Mouse (Mus musculus) heart, embryonic 11.5 days (tissue): ENCODE results near the gene Gm20388. TPM values are rescaled to one million over a fixed set of nuclear protein-coding genes. Genes with fewer than 3 reads are reported as not detected.

Source experiments
- ATAC-seq: fragments of 200-750 bp; cut with Nextera tagmentation; replicated peaks from 2 replicates; pipeline ENCODE4 v1.8.0; 2017; ENCODE audit warnings: moderate library complexity; ENCODE audit not compliant: insufficient number of reproducible peaks, low FRiP score, low TSS enrichment
- H3K27ac ChIP-seq: fragments of 300-500 bp; sonication (generic); 2 replicates; pipeline ENCODE4 v1.5.1; 2014; ENCODE audit warnings: mild to moderate bottlenecking, low read depth, low read length
- H3K27me3 ChIP-seq: fragments of 300-500 bp; sonication (generic); 2 replicates; pipeline ENCODE4 v1.6.1; 2014; ENCODE audit warnings: mild to moderate bottlenecking, low read length, mixed read lengths; ENCODE audit not compliant: control insufficient read depth, insufficient read depth
- H3K36me3 ChIP-seq: fragments of 300-500 bp; sonication (generic); 2 replicates; pipeline ENCODE4 v1.6.1; 2014; ENCODE audit warnings: mild to moderate bottlenecking, low read length, moderate library complexity, mixed read lengths; ENCODE audit not compliant: control insufficient read depth, insufficient read depth
- H3K4me1 ChIP-seq: fragments of 300-500 bp; sonication (generic); 2 replicates; pipeline ENCODE4 v1.6.1; 2014; ENCODE audit warnings: low read length; ENCODE audit not compliant: control insufficient read depth, insufficient read depth
- H3K4me2 ChIP-seq: fragments of 300-500 bp; sonication (generic); 2 replicates; pipeline ENCODE4 v1.6.1; 2014; ENCODE audit warnings: mild to moderate bottlenecking, moderate library complexity
- H3K4me3 ChIP-seq: fragments of 300-500 bp; sonication (generic); 2 replicates; pipeline ENCODE4 v1.5.1; 2014; ENCODE audit warnings: low read depth, low read length
- H3K9ac ChIP-seq: fragments of 300-500 bp; sonication (generic); 2 replicates; pipeline ENCODE4 v1.6.1; 2014; ENCODE audit warnings: mild to moderate bottlenecking, low read depth, low read length, moderate library complexity
- H3K9me3 ChIP-seq: fragments of 300-500 bp; sonication (generic); replicated peaks from 2 replicates; pipeline ENCODE4 v1.6.1; 2016; ENCODE audit warnings: low read length; ENCODE audit not compliant: control insufficient read depth
- WGBS: fragments of 180-500 bp; shearing (Covaris S2); extraction: QIAGEN DNeasy Blood & Tissue Kit; methylation state at CpG from one replicate; pipeline ENCODE4 v1.1.7; 2014; ENCODE audit not compliant: insufficient replicate concordance; 5-methylcytosine and 5-hydroxymethylcytosine counted together
- polyA plus RNA-seq: library from polyadenylated mRNA; unstranded; fragments of >200 nt; fragmentation: Nextera tagmentation; extraction: Ambion mirVana; gene quantifications from 2 replicates; pipeline ENCODE4 v1.2.1, GENCODE M21; 2014

Gm20388 gene
- polyA plus RNA-seq, 1 experiment from 2014 or later = 6.4 TPM

DNA sequence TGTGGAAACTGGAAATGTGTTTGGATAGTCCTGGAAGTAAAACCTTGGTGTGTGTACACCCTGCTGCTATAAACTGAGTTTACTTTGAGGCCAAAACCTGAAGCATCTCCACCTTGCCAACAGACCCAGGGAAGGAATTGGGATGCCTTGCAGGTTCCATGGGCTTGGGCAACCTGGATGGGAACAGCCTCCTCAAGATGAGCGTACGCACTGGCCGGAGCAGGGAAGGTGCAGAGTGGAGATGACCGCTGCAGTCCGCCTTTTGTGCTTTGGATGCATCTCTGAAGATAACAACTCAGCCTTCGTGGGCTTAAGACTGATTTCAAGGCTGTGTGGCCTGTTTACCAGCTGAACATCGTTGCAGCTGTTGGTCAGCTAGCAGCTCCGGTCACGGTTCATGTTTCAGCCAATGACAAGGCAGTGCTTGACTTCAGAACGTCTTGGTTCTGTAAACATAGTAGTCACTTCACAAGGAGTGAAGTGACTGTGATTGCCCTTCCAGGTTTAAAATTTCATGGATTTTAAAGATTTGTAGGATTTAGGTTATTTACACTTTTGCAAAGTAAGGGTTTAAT is 2044.4 kb downstream of the Gm20388 start:
- peaks cover 30% of the 10 kb centered on the region for H3K4me1 ChIP-seq
- no peak overlapping the region for H3K4me2 ChIP-seq
- 73% methylated on average over 10 of the region's 10 CpGs for WGBS

GRCm38 (mm10) chr8:121955825-121956500 is 2045.3 kb downstream of the Gm20388 start:
- no peak overlapping the region for H3K4me2 ChIP-seq
- peak overlapping the region; percentile 31; the same call in 1 of the 2 replicates for H3K27ac ChIP-seq
- 47% methylated on average over 1 of the region's 1 CpGs for WGBS
- 0 out of 2 replicates have a peak, but pooled peaks cover 3% of the 10 kb centered on the region for H3K36me3 ChIP-seq
- H3K9ac ChIP-seq = no peak overlapping the region
- peaks cover 30% of the 10 kb centered on the region for H3K4me1 ChIP-seq
- H3K4me3 ChIP-seq = no peak overlapping the region
- no peak for ATAC-seq
- H3K27me3 ChIP-seq = no peaks in the 10 kb centered on the region
- no peaks in the 10 kb centered on the region for H3K9me3 ChIP-seq

More for the DNA sequence above, 2044.4 kb downstream of the Gm20388 start:
- H3K9ac ChIP-seq = no peak overlapping the region
- no peaks in the 10 kb centered on the region for H3K27me3 ChIP-seq
- no peaks in the 10 kb centered on the region for H3K9me3 ChIP-seq
- H3K4me3 ChIP-seq = no peak overlapping the region
- no peak for ATAC-seq
- H3K36me3 ChIP-seq = 0 out of 2 replicates have a peak, but pooled peaks cover 3% of the 10 kb centered on the region
- no peak overlapping the region; the same call in 1 of the 2 replicates for H3K27ac ChIP-seq

GRCm38 (mm10) chr8:121958395-121958794 is 2047.8 kb downstream of the Gm20388 start:
- Histone ChIP-seq H3K9me3 (no peaks in the 10 kb centered on the region), H3K36me3 (0 out of 2 replicates have a peak, but pooled peaks cover 3% of the 10 kb centered on the region), H3K27me3 (no peaks in the 10 kb centered on the region), H3K4me3 (no peak overlapping the region), H3K4me2 (no peak overlapping the region), H3K27ac (no peak overlapping the region), H3K4me1 (peaks cover 20% of the 10 kb centered on the region), H3K9ac (no peak overlapping the region)
- no peak for ATAC-seq
- 97% methylated on average over 1 of the region's 1 CpGs for WGBS

- H3K27me3 ChIP-seq = no peaks in the 10 kb centered on the region
- H3K4me2 ChIP-seq = no peak overlapping the region
- H3K4me1 ChIP-seq = peaks cover 28% of the 10 kb centered on the region
- H3K27ac ChIP-seq = no peak overlapping the region
- no peaks in the 10 kb centered on the region for H3K9me3 ChIP-seq
- no peak for ATAC-seq
- no peaks in the 10 kb centered on the region for H3K36me3 ChIP-seq
- H3K4me3 ChIP-seq = no peak overlapping the region
- H3K9ac ChIP-seq = no peak overlapping the region
- 77% methylated on average over 3 of the region's 3 CpGs for WGBS
Measured at GRCm38 (mm10) chr8:121962892-121963291, 2052.3 kb downstream of the Gm20388 start.

- Histone ChIP-seq H3K27ac (peak overlapping the region; percentile 70; the same call in 1 of the 2 replicates), H3K4me1 (peaks cover 38% of the 10 kb centered on the region), H3K4me3 (no peak overlapping the region), H3K9me3 (no peaks in the 10 kb centered on the region), H3K4me2 (no peak overlapping the region), H3K27me3 (no peaks in the 10 kb centered on the region), H3K9ac (no peak overlapping the region), H3K36me3 (no peaks in the 10 kb centered on the region)
- 78% methylated on average over 8 of the region's 8 CpGs for WGBS
- no peak for ATAC-seq
Measured at GRCm38 (mm10) chr8:121964716-121965512, 2054.3 kb downstream of the Gm20388 start.

DNA sequence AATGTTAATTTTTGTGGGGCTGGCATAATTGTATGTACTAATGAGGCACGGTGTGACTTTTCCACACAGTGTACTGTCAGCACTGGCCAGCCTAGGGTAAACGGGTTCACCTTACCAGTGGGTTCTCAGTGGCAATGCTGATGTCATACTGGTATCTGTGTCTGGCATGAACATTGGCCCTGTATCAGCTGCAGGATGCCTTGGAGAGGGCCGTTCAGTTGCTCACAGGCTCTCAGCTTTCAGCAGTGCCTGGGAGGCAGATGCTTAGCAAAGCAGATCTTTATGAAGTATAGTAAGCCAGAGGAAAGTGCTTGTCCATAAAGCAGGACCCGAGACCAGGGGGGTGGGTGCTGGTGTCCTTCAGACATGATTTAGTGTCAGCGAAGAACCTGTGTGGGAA is 2055.5 kb downstream of the Gm20388 start:
- Histone ChIP-seq H3K27ac (0 out of 2 replicates have a peak overlapping the region, but pooled peaks have one; percentile 7), H3K4me3 (no peak overlapping the region), H3K36me3 (no peaks in the 10 kb centered on the region), H3K27me3 (no peaks in the 10 kb centered on the region), H3K9ac (no peak overlapping the region), H3K4me2 (no peak overlapping the region), H3K9me3 (no peaks in the 10 kb centered on the region), H3K4me1 (peaks cover 44% of the 10 kb centered on the region)
- 59% methylated on average over 5 of the region's 5 CpGs for WGBS
- no peak for ATAC-seq

DNA sequence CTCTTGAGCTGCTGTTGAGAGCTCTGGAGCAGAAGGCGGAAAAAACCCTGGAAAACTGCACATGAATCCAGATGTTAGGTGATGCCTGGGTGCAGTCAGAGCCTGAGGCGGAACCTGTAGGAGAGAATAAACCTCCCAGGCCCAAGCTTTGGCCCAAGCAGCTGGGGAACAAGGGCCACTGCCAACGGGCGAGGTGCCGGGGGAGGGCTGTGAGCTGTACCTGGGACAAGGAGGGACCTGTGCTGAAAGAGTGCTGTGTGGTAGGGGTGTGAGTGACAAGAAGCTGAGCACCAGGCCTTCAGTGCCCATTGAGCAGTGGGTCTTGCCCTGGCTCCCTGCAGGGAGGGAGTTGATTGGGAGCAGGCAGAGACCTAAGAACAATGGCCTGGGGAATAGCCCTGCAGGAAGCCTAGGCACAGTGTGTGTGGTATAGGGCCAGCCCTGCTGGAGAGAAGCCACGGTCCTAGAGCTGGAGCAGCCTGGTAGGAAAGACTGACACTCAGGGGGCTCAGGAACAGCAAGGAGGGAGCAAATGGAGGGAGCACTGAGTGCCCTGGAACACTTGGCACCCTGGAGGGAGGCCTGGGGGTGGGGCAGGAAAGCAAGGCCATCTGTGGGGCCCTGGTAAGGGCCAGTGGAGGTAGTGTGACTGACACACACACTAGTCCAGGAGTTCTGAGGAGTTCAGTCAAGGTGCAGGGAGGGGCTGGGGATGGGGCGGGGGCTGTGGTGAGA is 2056.2 kb downstream of the Gm20388 start:
- no peaks in the 10 kb centered on the region for H3K9me3 ChIP-seq
- no peaks in the 10 kb centered on the region for H3K36me3 ChIP-seq
- no peak overlapping the region for H3K4me2 ChIP-seq
- ATAC-seq = no peak
- H3K9ac ChIP-seq = peak overlapping the region; percentile 39; the same call in 1 of the 2 replicates
- WGBS = 55% methylated on average over 7 of the region's 7 CpGs
- no peaks in the 10 kb centered on the region for H3K27me3 ChIP-seq
- H3K4me3 ChIP-seq = no peak overlapping the region
- H3K4me1 ChIP-seq = peaks cover 48% of the 10 kb centered on the region
- H3K27ac ChIP-seq = no peak overlapping the region

GRCm38 (mm10) chr8:121967977-121968376 is 2057.3 kb downstream of the Gm20388 start:
- H3K4me3 ChIP-seq = no peak overlapping the region
- no peaks in the 10 kb centered on the region for H3K36me3 ChIP-seq
- H3K27ac ChIP-seq = peak overlapping the region; percentile 22; the same call in 1 of the 2 replicates
- no peak overlapping the region for H3K9ac ChIP-seq
- 62% methylated on average over 4 of the region's 4 CpGs for WGBS
- H3K9me3 ChIP-seq = no peaks in the 10 kb centered on the region
- no peaks in the 10 kb centered on the region for H3K27me3 ChIP-seq
- peaks cover 48% of the 10 kb centered on the region for H3K4me1 ChIP-seq
- no peak for ATAC-seq
- no peak overlapping the region for H3K4me2 ChIP-seq
